Mouse (Mus musculus) urinary bladder, adult 18-20 months (tissue): ENCODE results near the gene Gm28372.

Experiments
- DNase-seq, 2 experiments: peaks; one replicate each; pipeline ENCODE4 v3.0.0; 2022; ENCODE audit warnings: low spot score in 2 of 2, mixed read lengths in 2 of 2

Gene Gm28372

DNA sequence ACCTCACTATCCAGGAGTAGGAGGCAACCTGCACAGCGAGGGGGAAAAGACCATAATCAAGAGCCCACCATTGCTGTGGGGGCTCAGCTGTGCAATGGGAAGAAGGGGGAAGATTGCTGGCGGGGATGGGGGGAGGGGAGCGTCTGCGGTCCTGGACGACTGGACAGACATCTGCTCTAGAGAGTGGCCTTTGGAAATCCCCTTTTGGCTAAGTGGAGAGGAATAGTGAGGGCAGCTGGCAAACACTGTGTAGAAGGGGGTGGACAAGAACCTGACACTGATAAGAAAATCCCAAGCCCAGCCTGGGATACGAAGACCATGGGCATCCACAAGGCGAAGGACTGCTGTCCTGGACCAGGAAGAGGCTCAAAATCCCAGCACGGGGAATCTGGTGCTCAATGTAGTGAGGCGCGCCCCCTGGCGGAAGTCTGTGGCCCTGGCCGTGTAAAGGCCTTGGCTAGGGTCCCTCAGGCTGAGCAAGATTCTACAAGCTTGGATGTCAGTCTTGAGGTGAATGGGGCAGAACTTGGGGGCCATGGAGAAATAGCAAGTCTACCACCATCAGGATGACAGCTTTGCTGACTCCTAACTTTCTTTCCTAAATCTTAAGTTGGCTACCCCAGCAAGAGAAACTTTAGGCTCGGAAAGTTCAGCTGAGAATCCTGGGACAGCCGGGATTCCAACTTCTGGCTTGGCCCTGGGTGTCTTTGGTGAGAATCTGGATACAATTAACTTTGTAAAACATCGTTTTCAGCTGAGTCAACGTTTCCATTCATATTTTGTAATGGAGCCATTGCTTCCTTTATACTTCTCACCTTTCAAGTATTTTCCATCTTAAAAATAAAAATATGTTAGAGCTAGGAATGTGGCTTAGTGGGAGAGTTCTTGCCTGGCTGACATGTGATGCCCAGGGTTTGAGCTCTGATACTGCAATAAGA lies 6.8 kb downstream of the Gm28372 start:
- DNase-seq: peak; percentile 73 to 75

DNA sequence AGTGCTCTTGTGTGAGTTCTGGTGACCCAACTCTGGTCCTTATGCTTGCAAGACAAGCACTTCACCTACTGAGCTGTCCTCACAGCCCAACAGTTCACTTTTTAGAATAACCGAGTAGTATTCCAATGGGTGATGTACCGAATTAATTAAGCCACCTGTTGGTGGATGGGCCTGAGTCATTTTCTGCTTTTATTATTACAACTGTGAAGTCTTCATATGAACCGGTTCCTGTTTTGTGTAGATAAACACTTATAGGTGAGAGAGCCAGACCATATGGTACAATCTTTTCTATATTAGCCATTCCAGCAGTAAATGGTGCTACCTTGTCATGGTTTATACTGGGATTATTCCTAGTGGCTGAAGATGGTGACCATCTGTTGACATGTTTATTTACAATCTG lies 7.7 kb downstream of the Gm28372 start:
- DNase-seq: no peak

- no peak for DNase-seq
Measured at GRCm38 (mm10) chr2:130414094-130414856, 9.2 kb downstream of the Gm28372 start.

DNA sequence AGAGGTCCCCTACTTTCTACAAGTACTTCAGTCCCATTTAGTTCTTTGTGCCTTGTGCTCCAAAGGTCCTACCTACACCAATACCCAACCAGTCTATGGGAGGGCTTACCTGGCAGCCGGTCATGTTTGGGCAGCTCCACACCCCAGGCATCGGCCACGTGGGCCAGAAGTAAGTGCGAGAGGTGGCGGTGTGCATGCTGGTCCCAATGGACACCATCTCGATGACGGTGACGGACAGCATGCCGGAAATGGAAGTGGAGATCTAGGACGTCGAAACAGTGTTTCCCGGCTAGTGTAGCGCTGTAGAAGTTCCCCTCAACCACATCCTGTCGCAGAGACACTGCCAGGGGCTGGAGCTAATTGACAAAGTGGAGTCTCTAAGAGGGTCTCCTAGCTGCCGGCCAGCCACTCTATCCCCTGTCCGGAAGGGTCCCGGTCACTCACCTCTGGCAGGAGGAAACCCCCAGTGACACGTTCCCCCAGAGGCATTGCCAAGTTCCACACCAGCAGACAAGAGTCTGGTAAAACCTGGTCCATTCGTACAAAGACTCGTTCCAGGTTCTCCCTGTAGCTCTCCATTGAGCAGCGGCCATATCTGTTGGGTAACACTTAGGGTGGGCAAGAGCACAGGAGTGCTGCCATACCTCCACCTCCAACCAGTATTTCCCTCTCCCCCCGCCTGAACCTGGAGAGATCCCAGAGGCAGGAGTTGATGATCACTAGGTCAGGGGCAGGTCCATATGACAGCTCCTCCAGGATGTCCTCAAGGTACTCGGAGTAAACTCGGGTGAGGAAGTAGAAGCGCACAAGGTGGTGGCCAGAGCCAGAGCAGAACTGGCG lies 17.0 kb downstream of the Gm28372 start:
- DNase-seq: no peak

GRCm38 (mm10) chr2:130423397-130424125 lies 18.5 kb downstream of the Gm28372 start:
- DNase-seq: peak; percentile 53 to 92

DNA sequence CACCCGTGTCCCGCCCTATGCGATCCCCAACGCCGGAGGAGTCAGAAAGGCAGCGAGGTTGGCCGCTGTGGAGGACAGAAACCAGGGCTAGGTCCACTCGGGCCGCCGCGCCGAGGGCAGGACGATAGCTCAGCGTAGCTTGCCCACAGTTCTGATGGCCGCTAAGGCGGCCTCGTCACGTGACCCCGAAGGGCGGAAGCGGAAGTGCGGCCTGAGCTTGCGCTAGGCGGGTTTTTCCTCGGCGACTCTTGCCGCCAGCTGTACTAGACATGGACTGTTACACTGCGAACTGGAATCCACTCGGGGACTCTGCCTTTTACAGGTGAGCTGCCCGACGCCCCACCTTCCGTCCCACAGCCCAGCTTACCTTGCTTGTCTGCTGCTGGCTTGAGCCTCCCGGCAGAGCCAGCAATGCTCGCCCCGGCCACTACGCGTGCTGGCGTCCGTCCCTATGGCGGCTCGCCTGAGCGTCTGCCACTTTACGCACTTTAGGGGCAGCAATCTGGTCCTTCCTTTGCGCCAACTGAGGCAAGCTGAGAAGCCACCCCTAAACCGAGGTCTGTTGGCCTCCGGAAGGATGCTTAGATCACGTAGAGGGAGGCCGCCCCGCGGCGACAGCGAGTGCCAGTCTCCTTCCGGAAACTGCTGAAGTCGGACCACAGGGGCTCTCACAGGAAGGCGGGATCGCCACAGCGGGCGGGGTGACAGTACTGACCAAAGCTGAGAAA lies 19.3 kb downstream of the Gm28372 start, which contains the start of the genes Vps16 and Pced1a:
Gene Vps16, plus strand, starts transcription at position 214 of the 728 bp plus-strand sequence.
Gene Pced1a, minus strand, starts transcription at position 576 of the 728 bp plus-strand sequence.
- DNase-seq: peak in 1 of 2 experiments; percentile 91

DNA sequence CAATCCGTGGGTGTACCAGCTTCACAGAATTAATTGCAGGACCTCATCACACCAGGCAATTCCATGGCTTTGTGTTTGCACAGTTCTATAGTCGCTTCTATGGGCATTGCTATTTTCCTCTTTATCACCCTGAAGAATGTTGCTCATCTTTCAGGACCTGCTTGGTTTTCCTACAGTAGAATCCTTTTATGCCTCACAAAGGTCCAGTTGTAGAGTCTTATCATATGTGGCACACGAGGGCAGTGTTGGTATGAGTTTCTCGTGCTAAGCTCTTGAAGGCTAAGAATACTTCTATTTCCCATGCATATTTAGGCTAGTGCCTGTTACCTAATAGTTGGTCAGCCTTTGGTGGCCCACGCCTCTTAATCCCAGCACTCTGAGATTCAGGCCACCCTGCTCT lies 20.1 kb downstream of the Gm28372 start:
- no peak for DNase-seq

- DNase-seq: no peak
Measured at GRCm38 (mm10) chr2:130429851-130430250, 24.8 kb downstream of the Gm28372 start.

DNA sequence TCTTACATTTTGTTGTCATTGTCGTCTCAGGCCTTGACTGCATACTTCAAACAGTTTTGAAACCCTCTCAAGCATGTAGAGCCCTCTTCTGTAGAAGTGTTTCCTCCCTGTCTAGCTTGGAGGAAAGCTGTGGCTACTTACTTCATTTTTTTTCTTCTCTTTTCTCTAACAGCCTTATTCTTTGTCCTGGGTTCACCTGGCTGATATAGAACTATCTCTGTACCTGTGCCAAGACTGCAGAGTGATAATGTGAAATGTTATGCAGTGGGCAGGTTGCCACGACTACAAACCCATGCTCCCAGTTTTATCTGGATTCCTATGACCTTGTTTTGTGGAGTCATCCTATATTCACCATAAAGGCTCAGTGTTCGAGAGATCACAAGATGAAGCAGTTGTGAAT lies 25.4 kb downstream of the Gm28372 start:
- DNase-seq: no peak

DNA sequence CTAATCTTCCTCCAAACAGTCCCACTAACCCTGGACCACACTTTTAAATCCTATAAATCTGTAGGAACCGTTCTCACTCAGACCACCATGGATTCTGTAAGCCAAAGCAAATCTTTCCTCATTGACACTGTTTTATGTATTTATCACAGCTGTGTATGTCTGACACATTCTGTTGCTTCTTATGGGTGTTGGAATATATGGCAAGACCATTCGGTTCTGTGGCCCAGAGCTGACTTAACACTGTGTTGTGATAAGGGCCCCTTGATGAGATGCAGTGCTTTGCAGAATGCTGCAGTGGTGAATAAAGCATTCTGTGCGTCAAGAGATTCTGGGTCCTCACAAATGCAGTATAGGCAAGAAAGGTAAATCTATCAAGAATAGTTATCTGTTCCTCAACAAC lies 27.1 kb downstream of the Gm28372 start:
- no peak for DNase-seq

DNA sequence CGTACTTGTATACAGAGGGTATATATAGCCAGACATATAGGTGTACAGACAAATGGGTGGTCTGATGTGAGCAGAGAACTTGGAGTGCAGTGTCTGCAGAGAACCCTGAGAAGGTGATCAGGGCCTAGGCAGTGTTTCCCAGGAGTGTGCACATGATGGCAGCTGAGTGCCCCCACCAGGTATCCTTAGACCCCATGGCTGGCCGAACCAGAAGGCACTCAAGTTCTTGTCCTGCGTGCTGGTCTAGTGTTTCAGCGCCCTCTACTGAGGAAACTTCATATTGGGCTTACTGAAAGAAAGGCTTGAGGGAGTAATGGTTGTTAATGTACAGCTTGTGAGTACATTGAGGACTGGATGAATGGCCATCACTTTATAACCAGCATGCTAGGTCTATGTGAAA lies 28.1 kb downstream of the Gm28372 start:
- no peak for DNase-seq

- DNase-seq: no peak
Measured at GRCm38 (mm10) chr2:130436769-130437168, 31.7 kb downstream of the Gm28372 start.

- no peak for DNase-seq
Measured at GRCm38 (mm10) chr2:130438861-130439260, 33.8 kb downstream of the Gm28372 start.

DNA sequence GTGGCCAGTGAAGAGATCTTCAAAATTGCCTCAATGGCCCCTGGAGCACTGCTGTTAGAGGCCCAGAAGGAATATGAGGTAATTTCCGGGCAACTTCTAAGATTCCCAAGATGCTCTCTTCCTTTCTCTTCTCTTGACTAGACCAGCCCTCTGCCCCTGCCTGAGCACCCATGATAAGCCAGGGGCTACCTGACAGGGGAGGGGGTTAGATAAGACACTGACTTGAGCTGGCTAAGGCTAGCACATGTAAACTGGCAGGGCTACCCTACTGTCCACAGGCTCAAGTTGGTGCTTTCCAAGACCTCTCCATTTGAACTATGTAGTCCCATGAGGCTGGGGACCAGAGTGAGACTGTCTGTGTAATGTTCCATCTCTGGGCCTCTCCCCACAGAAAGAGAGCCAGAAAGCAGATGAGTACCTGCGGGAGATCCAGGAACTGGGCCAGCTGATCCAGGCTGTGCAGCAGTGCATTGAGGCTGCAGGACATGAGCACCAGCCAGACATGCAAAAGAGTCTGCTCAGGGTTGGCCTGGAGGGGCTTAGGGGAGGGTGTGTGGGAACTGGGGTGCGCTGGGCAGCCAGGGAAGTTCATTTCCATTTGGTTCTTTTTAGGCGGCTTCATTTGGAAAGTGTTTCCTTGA lies 34.9 kb downstream of the Gm28372 start:
- no peak for DNase-seq

- DNase-seq: no peak
Measured at GRCm38 (mm10) chr2:130442162-130442561, 37.1 kb downstream of the Gm28372 start.

GRCm38 (mm10) chr2:130448449-130448848 lies 43.4 kb downstream of the Gm28372 start:
- no peak for DNase-seq

GRCm38 (mm10) chr2:130449021-130449793 lies 44.2 kb downstream of the Gm28372 start:
- no peak for DNase-seq

- peak; percentile 87 to 94 for DNase-seq
Measured at GRCm38 (mm10) chr2:130449794-130450433, 44.9 kb downstream of the Gm28372 start, which contains the start of gene Ptpra. TSS of gene Ptpra (plus strand) at chr2:130450278.
